Mouse (Mus musculus): ENCODE results near the gene Dnajc25.

- TF ChIP-seq CTCF (conservative IDR thresholded peaks at IDR 0.05; ENCODE audit: low read length) = no peak
- TF ChIP-seq POU5F1 (IDR thresholded peaks at IDR 0.05; ENCODE audit: borderline replicate concordance, low read length) = no peak
- no peak for TF ChIP-seq NANOG (IDR thresholded peaks at IDR 0.05; ENCODE audit: borderline replicate concordance, low read length)
Measured at GRCm38 (mm10) chr4:58995251-58995693, 410 bp downstream of the Dnajc25 start.

Measured in E14TG2a.4 (cell line).